Mouse (Mus musculus): ENCODE data around the gene Tmem45a2.
A peak's percentile ranks its signal among the peaks of the same experiment; 100 is the strongest.
"Not testable (repeated sequence)": the region's sequence is repeated elsewhere in the genome, so short reads cannot be mapped to it uniquely, and the experiment has no call there.

Gene Tmem45a2

GRCm38 (mm10) chr16:57071132-57071639 lies at the start of gene Tmem45a2:
Gene Tmem45a2, minus strand, starts transcription at chr16:57071372.
- DNase-seq (ENCODE audit: low spot score): no peak

DNA sequence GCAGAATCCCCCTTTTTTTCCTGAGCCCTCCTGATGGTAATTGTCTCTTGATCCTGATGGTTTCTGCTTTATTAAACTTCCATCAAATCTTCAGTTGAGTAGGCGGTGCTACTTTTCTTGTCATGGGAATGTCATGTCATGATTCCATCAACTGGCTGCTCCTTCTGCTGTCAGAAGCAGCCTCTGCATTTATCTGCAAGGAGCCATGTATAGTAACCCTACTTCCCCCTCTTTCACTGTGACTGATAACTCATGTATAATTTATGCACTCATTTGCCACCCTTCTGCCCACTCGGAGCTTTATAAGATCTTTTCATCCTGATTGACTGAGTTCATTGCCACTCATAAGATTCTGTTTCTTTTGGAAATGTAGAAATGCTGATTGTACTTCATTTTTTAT lies 46.4 kb upstream of the Tmem45a2 start:
- DNase-seq (ENCODE audit: low spot score): no peak

GRCm38 (mm10) chr16:57116066-57116465 lies 44.9 kb upstream of the Tmem45a2 start:
- no peak for DNase-seq (ENCODE audit: low spot score)

GRCm38 (mm10) chr16:57106185-57106960 lies 35.2 kb upstream of the Tmem45a2 start:
- DNase-seq (ENCODE audit: low spot score): no peak

DNA sequence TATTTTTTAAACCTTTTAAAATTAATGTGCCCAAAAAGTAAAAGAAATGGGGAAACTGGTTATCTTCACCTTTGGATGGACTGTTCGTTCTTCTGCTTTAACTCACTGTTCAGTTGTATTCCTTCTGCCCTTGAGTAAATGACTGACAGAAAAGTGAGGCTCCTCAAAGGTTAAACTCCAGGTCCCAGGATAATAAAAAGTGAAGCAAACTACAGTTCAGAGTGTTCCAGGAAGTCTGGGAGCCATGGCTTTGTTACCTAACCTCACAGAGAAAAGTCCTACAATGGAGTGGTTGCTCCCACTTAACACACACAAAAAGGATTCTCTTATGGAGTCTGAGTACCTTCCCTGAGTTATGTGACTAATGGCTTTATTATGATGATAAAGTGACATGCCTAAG lies 30.0 kb upstream of the Tmem45a2 start:
- DNase-seq (ENCODE audit: low spot score): no peak

- no peak for DNase-seq (ENCODE audit: low spot score)
Measured at GRCm38 (mm10) chr16:57099572-57100237, 28.5 kb upstream of the Tmem45a2 start.

DNA sequence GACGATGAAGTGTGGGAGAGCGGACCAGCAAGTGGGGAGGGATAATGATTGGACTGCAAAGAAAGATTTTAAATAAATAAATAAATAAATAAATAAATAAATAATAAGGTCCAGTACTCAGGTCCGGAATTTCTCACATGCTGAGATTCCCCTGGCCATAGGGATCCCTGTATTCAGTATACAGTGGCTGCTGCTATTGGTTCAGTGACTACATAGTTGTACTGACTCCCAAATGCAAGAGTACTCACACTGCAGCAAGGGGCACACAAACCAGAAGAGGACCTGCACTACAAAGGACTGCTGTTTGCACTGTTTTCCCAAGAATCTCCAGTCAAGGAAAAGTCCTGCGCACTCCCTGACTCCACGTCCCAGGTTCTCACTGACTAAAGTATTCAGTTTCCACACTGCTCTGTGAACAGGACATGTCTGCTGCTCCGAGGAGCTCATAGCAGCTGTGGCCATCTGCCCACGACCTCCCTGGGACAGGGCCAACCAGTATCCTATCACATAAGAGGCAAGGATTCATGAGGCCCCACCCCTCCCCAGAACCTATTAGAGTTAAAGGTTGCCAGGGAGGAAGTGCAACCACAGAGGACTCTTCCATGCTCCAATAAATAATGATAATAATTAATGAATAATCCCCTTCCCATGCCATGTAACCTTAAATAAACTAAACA lies 27.4 kb upstream of the Tmem45a2 start:
- no peak for DNase-seq (ENCODE audit: low spot score)

- DNase-seq (ENCODE audit: low spot score): no peak
Measured at GRCm38 (mm10) chr16:57092911-57093605, 21.9 kb upstream of the Tmem45a2 start.

DNA sequence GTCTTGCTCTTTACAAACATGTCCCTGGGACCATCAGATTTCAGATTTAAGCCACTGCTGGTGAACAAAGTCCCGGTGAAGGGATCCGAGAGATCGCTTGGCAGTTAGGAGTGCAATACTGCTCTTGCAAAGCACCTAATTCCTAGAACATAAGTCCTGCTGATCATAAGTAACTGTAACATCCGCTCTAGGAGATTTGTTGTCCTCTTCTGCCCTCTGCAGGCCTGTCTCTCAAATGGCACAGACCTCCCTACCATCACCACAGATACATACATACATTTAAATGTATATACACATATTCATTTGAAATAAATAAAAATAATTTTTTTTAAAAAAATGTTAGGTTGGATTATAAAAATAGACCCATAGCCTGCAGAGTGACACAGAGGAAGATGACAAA lies 21.3 kb upstream of the Tmem45a2 start:
- peak; percentile 14 for DNase-seq (ENCODE audit: low spot score)

- no peak for DNase-seq (ENCODE audit: low spot score)
Measured at GRCm38 (mm10) chr16:57079577-57079976, 8.4 kb upstream of the Tmem45a2 start.

GRCm38 (mm10) chr16:57075986-57076385 lies 4.8 kb upstream of the Tmem45a2 start:
- DNase-seq (ENCODE audit: low spot score): no peak

GRCm38 (mm10) chr16:57062045-57062444 lies 9.1 kb downstream of the Tmem45a2 start:
- DNase-seq (ENCODE audit: low spot score): no peak

DNA sequence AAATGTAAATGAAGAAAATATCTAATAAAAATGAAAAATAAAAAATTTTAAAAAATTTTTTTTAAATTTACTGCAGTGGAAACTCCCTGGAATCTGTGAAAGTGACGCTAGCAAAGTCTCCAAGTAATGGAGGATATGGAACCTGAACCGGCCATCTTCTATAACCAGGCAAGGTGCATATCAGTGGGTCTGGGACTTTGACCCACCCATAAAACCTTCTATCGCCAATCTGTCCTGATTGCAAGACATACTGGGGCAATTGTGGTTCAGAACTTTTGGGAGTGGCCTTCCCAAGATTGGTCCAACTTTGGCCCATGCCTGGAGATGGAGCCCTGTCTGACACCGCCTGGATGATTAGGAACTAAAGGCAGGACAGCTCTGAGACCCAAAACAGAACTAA lies 14.2 kb downstream of the Tmem45a2 start:
- no peak for DNase-seq (ENCODE audit: low spot score)

GRCm38 (mm10) chr16:57049974-57050373 lies 21.2 kb downstream of the Tmem45a2 start:
- DNase-seq (ENCODE audit: low spot score): no peak

DNA sequence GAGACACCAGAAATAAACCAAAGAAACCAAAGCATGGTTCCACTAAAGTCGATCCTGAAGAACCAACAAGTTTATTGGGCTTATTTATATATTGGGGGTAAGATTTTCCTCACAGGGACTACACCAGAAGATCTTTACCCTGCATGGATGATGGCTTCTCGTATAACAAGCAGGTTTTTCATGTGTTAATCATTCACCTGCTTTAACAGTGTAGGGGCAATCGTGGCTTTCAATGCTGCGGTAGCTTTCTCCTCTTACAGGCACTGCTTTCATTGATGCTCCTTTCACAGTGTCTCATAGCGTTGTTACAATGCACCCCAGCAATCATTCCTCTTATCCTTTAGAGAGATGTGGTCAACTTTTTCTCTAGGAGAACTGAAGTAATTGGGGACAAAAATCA lies 32.6 kb downstream of the Tmem45a2 start:
- no peak for DNase-seq (ENCODE audit: low spot score)

DNA sequence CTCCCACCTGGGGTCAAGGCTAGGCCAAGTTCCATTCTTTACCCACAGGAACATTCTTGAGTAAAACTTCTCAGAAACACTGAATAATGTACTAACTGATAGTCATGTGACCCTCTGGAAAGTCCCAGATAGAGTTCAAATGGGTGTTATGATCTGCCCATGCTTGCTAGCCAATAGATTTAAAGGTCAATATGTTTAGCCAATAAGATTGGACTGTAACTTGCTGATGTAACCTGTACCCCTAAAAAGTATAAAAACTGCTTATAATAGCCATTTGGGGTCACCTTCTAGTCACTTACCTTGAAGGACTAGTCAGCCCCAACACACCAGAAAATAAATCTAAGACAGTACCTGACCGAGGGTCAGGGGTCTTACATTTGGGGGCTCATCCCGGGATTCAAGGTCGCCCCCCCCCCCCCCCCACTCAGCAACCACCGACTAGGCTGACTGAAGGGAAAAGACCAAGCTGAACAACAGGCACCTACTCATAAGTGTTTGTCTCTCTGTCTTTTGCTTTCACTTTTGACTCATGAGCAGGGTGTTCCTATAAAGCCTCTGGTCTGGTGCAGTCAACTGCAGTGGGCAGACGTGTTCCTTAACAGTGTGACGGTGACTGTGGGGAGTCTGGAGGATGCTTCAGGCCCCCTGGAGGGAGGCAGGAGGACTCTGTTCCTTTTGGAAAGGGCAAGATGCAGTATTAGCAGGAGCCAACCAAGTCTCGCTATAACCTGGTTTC lies 40.9 kb downstream of the Tmem45a2 start:
- no peak for DNase-seq (ENCODE audit: low spot score)

- not testable (repeated sequence) for DNase-seq (ENCODE audit: low spot score)
Measured at GRCm38 (mm10) chr16:56998283-56998682, 72.9 kb downstream of the Tmem45a2 start.
